Mouse (Mus musculus): ENCODE measurements around the gene Diexf.

- TF ChIP-seq CTCF (IDR thresholded peaks at IDR 0.05; ENCODE audit: low read depth, low read length) (no peak), POLR2A (IDR thresholded peaks at IDR 0.05; ENCODE audit: borderline replicate concordance, low read depth, low read length) (no peak)
These were observed 767 bp upstream of the Diexf start for GRCm38 (mm10) chr1:193130839-193131238.
